Mouse (Mus musculus) cerebellum, adult 11-12 months (tissue): Measurements from ENCODE around the gene Cd28.

Source experiments
- DNase-seq: peaks from one replicate; pipeline ENCODE4 v3.0.0; 2022

Cd28 gene

DNA sequence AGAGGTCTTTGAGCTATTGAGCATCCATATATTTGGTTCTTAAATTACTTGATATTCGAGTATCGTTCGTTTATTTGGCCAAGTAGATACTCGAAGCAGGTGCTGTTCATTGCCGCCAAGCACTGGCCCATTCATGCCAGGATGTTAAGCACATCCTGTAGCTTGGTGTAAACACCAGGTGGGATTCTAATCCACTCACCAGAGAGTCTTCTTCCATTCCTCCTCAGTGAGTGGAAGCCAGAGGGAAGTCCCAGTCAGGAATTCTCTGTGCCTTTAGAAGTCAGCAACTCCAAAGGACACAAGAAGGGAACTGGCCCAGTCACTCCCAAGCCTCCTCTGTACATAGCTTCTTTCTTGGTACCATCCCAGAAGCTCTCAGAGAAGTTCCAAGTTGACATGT, at the start of gene Cd28:
Cd28 (plus strand) TSS at position 234 of the 400 bp plus-strand sequence.
- no peak for DNase-seq

GRCm38 (mm10) chr1:60667873-60668616, 48.6 kb upstream of the Cd28 start:
- DNase-seq: no peak

- no peak for DNase-seq
These were observed 47.6 kb upstream of the Cd28 start for GRCm38 (mm10) chr1:60669048-60669447.

- no peak for DNase-seq
These were observed 46.9 kb upstream of the Cd28 start for GRCm38 (mm10) chr1:60669664-60670063.

DNA sequence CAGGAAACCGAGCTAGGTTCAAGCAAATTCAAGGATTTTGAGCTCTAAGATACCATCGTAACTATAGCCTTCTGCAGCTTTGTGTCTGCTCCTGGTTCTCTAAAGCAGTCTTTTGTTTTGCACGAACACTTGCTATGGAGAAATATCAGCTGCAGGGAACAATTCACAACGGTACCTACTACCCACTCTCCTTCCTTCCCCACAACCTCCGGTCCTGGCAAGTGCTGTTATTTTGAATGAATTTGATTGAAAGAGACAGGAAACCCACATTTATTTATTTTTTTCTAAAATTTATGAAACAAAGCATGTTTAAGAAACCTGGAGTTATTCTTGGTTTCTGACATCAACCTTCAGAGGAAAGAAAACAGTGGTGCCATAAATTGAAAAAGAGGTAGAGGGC, 46.4 kb upstream of the Cd28 start:
- DNase-seq: no peak

GRCm38 (mm10) chr1:60683766-60684165, 32.8 kb upstream of the Cd28 start:
- DNase-seq: no peak

GRCm38 (mm10) chr1:60696115-60696895, 20.3 kb upstream of the Cd28 start:
- no peak for DNase-seq

- no peak for DNase-seq
These were observed 14.0 kb upstream of the Cd28 start for GRCm38 (mm10) chr1:60702641-60703040.

DNA sequence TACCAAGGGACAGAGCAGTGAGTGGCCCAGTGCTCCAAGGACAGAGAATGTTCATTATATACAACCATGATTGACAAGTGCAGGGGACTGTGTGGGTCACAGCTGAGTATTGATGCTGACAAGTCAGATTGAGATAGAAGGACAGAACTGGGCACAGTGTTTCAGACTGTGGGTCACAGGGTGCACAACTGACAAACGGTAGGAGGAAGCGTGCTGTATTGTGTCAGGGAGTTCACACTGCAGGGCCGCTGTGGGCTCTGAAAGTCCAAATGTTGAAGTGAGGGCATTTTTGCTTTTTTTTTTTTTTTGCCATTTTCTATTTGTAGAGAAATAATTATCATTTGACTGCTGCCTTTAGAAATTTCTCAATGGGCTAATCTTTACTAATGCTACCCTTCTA, 3.4 kb upstream of the Cd28 start:
- no peak for DNase-seq

DNA sequence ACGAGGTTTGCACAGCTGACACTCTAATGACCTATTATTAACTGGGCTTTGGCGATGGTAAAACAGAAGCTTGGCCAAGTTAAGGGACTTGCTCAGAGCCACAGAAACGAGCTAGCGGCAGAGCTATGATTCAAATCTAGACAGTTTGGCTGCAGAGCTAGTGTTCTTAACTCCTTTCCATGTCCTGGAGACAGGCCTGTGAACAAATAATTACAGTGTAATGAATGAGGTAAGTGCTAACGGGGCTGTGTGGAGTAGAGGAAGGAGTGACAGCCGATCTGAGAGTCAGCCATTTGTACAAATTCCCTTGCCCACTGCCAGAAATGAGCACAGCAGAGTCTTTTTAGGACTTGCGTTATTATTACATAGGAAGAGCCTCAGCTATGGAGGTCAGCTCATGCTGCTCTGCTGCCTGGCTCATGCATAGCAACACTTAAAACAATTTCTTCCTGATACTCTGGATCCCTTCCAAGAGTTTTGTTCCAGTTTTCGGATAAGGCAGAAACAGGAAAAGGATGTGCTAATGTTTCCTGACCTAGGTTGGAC, 876 bp upstream of the Cd28 start:
- no peak for DNase-seq

DNA sequence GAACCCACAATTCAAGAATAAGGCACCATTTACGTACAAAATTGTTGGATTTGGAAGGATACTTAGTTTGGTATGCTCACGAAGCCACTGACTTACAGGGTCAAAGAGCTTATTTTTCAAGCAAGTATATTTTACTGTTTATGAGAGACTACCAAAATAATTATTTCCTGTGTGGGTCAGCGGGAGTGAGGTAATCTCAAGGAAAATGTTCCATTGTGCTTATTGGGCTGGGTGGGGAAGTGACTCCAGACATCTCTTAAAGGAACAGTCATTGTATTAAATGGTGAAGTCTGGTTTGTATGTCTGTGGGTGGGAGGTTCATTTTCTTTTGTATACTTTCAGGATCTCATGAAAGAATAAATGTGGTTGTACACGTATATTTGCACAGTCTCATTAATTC, 2.0 kb downstream of the Cd28 start:
- no peak for DNase-seq

DNA sequence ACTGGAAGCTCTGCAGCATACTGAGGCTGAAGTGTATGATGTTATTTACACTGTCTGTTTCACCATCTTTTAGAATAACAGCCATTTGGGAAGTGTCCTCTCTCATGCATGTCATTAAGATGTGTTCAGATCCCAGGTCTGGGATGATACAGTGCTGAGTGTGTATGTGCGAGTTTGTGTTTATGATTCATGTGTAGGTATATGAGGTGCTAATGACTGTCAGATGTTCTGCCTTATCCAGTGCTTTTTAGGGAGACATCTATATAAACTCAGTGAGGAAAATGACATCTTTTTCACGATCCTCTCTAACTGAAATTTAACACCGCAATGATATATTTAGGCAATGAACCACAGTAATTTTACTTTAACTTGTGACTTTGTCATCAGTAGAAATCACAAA, 7.0 kb downstream of the Cd28 start:
- DNase-seq: no peak

DNA sequence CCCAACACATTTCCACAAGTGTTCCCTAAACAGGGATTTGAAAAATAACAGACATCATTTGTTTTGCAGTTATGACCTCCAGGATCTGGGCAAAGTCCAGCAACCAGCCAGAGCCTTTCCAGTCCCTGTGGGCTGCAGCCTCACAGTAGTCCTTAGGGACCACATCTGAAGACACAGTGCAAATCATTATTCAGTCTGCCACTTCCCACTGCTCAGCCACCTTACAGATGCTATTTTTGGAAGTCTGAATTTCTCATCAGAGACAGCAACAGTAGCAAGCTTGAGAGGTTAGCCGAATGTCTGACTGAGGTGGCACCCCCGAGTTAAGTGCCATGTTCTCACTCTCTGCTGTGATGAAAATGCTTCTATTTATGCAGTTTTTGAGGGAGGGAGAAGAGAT, 15.3 kb downstream of the Cd28 start:
- no peak for DNase-seq

- no peak for DNase-seq
These were observed 18.7 kb downstream of the Cd28 start for GRCm38 (mm10) chr1:60735072-60735907.

- DNase-seq: no peak
These were observed 19.3 kb downstream of the Cd28 start for GRCm38 (mm10) chr1:60735908-60736280.

DNA sequence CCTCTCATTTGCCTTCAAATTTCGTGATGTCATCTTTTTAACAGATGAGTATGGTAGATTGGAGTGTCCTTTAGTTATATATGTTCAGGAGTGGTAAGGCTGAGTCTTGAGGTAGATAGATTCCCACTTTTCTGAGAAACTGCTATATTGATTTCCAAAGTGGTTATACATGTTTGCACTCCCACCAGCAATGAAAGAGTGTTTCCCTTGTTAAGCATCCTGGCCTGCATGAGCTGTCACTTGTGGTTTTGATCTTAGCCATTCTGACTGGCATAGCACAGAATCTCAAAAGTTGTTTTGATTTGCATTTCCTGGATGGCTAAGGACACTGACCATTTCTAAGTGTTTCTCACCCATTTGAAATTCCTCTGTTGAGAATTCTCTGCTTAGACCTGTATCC, 27.7 kb downstream of the Cd28 start:
- DNase-seq: no peak

- DNase-seq: no peak
These were observed 29.1 kb downstream of the Cd28 start for GRCm38 (mm10) chr1:60745664-60746063.

GRCm38 (mm10) chr1:60746153-60746552, 29.6 kb downstream of the Cd28 start:
- no peak for DNase-seq

DNA sequence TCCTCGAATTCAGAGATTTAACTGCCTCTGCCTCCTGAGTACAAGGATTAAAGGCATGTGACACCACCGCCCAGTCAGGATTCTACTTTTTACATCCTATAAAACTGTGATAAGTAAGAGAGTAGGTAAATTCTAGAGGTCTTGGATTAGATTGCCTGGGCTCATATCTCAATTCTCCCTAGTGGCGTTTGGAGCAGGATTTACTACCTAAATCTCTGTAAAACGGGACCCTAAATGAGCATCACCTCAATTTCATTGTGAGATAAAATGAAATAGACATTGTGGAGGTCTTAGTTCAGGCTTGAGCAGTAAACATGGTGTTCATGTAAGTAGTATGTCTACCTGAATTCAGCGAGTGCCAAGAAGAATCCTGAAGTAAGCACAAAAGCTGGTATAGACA, 30.3 kb downstream of the Cd28 start:
- no peak for DNase-seq

DNA sequence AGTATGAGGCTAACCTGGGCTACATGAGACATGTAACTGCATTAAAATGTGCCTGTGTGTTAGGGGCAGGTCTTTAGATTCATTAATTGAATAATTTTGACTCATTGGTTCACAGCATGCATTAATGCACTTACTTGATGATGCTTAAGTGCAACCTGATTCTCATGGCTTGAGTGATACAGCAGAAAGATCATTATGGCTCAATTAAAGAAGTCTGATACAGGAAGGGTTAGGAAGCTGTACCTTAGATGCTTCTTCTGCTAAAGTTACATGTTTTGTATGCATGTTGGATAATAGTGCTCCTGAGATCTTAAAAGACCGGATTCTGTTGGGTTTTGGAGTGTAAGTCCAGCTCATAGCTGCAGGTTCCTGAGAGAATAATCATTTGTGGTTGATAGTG, 31.7 kb downstream of the Cd28 start:
- no peak for DNase-seq

- DNase-seq: no peak
These were observed 32.3 kb downstream of the Cd28 start for GRCm38 (mm10) chr1:60748936-60749335.

DNA sequence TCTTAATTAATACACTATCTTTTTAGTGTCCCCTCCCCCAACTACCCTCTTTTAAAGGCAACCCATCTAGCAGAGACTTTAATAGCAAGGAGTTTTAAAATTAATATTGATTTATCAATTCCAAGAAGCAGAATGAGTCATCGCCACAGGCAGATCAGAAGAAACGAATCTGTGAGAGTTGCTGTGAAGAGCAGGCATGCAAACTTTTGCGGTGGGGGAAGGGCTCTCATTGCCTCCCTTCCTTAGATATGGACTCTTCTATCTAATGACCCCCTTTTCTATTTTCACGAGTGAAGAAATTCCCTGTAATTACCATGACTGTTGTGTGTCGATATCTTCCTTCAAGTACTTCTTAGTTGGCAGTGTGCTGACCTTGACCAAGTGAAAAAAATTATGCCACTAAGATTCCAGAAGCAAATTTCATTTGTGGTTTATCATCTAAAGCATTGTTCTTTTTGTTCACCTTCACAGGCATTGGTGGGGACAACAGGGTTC, 32.8 kb downstream of the Cd28 start:
- DNase-seq: no peak

DNA sequence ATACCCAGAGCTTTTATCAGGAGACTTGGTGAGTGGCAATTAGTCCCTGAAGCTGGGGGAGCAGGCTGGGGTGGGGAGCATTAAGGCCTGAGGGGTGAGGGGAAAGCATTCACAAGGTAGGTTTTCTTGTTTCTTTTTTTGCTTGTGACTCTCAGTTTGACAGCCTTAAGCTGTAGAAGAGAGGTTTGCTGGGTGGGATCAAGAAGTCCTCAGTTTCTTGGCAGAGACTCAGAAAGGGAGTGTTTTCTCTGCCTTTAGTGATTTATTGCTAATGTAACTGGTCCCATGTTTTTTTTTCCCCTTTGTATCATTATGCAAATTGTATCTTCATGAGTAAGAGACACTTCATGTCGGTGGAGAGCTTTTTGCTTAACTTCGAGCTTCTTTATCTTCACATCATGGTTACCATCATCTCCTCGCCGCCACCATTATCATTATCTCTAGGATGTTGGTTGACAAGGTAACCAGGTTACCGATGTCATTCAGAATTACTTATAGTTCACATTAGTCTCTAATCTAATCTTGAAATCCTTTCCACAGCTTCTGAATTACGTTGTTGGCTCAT, 33.7 kb downstream of the Cd28 start:
- no peak for DNase-seq
